Mouse (Mus musculus): ENCODE results near the gene Msrb2. TPM values are rescaled to one million over a fixed set of nuclear protein-coding genes. Genes with fewer than 3 reads are reported as not detected.

The Msrb2 gene
- polyA plus RNA-seq (2012; ENCODE audit: insufficient read depth, insufficient read length, missing spikeins) = 67.2 and 79.8 TPM in 2 replicates

GRCm38 (mm10) chr2:19371390-19372158 is at the start of gene Msrb2:
Msrb2 (plus strand) TSS chr2:19371440.
- Histone ChIP-seq H3K27ac (replicated peaks; ENCODE audit: low read depth, low read length) (peak within 1 kb of the TSS; percentile 89), H3K4me1 (ENCODE audit: control insufficient read depth, insufficient read depth, insufficient read length, low read length) (peaks cover 3% of the 10 kb centered on the region; the same call in 1 of the 2 replicates), H3K4me3 (ENCODE audit: insufficient read depth, low read depth, low read length) (peak within 1 kb of the TSS; percentile 99)

- no peaks in the 10 kb centered on the region for H3K4me1 ChIP-seq (ENCODE audit: control insufficient read depth, insufficient read depth, insufficient read length, low read length)
- H3K27ac ChIP-seq (replicated peaks; ENCODE audit: low read depth, low read length) = no peak overlapping the region
- no peak overlapping the region for H3K4me3 ChIP-seq (ENCODE audit: insufficient read depth, low read depth, low read length)
Observed at GRCm38 (mm10) chr2:19322448-19322847, 48.8 kb upstream of the Msrb2 start.

GRCm38 (mm10) chr2:19326376-19326775 is 44.9 kb upstream of the Msrb2 start:
- Histone ChIP-seq H3K27ac (replicated peaks; ENCODE audit: low read depth, low read length) (no peak overlapping the region), H3K4me1 (ENCODE audit: control insufficient read depth, insufficient read depth, insufficient read length, low read length) (no peaks in the 10 kb centered on the region), H3K4me3 (ENCODE audit: insufficient read depth, low read depth, low read length) (no peak overlapping the region)

GRCm38 (mm10) chr2:19327811-19328210 is 43.4 kb upstream of the Msrb2 start:
- no peaks in the 10 kb centered on the region for H3K4me1 ChIP-seq (ENCODE audit: control insufficient read depth, insufficient read depth, insufficient read length, low read length)
- no peak overlapping the region for H3K27ac ChIP-seq (replicated peaks; ENCODE audit: low read depth, low read length)
- H3K4me3 ChIP-seq (ENCODE audit: insufficient read depth, low read depth, low read length) = no peak overlapping the region

DNA sequence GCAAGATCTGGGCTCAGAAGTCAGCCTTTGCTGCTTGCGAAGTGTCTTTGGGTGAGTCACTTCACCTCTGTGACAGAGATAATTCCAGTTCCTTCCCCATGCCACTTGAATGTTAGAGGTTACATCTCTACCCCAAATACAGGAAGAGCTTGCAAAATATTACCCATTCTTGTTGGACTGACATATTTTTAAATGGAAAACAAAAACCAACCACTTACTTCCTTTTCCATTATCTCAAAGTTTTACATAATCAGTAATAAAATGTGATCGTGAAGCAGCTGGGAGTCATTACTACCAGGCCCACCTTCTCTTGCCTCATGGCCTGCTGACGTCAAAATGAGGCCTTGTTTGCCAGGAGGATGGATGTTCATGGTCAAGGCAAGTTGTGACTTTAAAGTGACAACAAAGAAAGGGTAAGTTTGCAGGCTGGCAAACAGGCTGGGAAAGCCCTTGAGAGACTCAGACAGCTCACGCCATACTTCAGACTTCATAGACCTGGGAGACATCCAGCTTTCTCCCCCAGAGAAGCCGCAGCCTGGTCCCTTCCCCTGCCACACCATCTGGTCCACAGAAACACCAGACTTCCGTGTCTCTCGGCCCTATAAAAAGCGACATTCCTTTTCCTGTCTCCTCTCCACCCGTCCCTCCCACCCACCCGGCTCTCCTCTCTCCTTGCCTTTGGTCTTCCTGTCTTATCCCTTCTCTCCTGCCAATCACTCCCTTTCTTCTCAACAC is 27.2 kb upstream of the Msrb2 start:
- Histone ChIP-seq H3K4me3 (ENCODE audit: insufficient read depth, low read depth, low read length) (no peak overlapping the region; the same call in 1 of the 2 replicates), H3K4me1 (ENCODE audit: control insufficient read depth, insufficient read depth, insufficient read length, low read length) (no peaks in the 10 kb centered on the region), H3K27ac (replicated peaks; ENCODE audit: low read depth, low read length) (no peak overlapping the region)

DNA sequence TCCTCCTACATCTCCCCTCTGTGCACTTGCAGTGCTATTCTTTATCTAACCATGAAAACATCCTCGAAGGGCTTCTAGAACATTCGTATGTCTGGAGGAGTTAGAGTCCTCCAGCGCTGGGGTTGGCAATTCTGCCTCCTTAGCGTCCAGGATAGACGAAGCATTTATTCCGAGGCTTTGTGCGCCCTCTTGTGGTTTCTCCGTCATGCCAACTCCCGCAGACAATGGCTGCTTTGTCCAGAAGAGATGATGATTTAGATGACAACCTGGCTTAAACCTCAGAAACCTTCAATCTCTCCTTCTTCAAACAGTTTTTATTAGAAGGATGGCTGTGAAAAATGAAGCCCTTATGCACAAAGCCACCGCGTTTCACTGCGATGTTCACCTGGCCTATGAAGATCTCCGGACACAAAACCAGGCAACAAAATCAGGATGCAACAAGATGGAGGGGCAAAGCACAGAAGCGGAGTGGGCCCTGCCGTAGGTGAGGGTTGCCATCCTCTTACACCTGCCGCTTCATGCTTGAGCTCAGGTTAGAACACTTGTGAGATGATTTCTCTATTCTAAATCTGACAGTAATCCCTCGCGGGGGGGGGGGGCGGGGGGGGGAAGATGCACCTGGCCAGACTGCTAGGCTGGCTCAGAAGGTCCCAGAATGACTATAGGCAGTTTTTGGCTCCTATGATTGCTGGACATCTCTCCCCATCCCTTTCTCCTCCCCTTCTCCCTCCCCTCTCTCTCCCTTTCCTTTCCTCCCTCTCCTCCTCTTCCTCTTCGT is 26.4 kb upstream of the Msrb2 start:
- Histone ChIP-seq H3K27ac (replicated peaks; ENCODE audit: low read depth, low read length) (no peak overlapping the region), H3K4me3 (ENCODE audit: insufficient read depth, low read depth, low read length) (no peak overlapping the region; the same call in 1 of the 2 replicates), H3K4me1 (ENCODE audit: control insufficient read depth, insufficient read depth, insufficient read length, low read length) (no peaks in the 10 kb centered on the region)

DNA sequence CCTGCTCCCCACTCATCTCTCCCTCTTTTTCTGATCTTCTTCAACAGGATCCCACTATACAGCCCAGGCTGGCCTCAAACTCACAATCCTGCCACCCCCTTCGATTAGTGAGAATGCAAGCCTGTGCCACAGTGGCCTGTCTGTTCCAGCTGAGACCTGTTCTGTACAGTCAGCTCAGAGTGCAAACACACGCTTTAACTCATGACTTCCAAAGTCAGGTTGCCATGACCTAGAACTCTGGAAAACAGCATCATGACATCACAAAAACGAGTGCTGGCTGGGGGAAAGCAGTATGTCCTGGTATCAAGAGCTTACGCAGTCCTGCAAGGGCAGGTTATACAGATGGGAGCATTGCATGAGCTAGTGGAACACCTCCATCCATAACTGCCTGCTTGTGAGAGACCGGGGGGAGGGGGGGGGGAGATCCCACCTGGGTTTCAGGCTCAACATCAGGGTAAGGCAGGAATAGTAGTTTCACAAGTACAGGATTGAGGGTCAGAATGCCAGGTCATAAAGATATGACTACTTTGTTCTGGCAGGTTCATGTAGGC is 25.8 kb upstream of the Msrb2 start:
- Histone ChIP-seq H3K27ac (replicated peaks; ENCODE audit: low read depth, low read length) (no peak overlapping the region), H3K4me1 (ENCODE audit: control insufficient read depth, insufficient read depth, insufficient read length, low read length) (no peaks in the 10 kb centered on the region), H3K4me3 (ENCODE audit: insufficient read depth, low read depth, low read length) (no peak overlapping the region)

- Histone ChIP-seq H3K4me1 (ENCODE audit: control insufficient read depth, insufficient read depth, insufficient read length, low read length) (no peaks in the 10 kb centered on the region), H3K27ac (replicated peaks; ENCODE audit: low read depth, low read length) (no peak overlapping the region), H3K4me3 (ENCODE audit: insufficient read depth, low read depth, low read length) (no peak overlapping the region)
Observed at GRCm38 (mm10) chr2:19348454-19348853, 22.8 kb upstream of the Msrb2 start.

GRCm38 (mm10) chr2:19350167-19350566 is 21.1 kb upstream of the Msrb2 start:
- no peak overlapping the region for H3K4me3 ChIP-seq (ENCODE audit: insufficient read depth, low read depth, low read length)
- H3K27ac ChIP-seq (replicated peaks; ENCODE audit: low read depth, low read length) = no peak overlapping the region
- H3K4me1 ChIP-seq (ENCODE audit: control insufficient read depth, insufficient read depth, insufficient read length, low read length) = no peaks in the 10 kb centered on the region

DNA sequence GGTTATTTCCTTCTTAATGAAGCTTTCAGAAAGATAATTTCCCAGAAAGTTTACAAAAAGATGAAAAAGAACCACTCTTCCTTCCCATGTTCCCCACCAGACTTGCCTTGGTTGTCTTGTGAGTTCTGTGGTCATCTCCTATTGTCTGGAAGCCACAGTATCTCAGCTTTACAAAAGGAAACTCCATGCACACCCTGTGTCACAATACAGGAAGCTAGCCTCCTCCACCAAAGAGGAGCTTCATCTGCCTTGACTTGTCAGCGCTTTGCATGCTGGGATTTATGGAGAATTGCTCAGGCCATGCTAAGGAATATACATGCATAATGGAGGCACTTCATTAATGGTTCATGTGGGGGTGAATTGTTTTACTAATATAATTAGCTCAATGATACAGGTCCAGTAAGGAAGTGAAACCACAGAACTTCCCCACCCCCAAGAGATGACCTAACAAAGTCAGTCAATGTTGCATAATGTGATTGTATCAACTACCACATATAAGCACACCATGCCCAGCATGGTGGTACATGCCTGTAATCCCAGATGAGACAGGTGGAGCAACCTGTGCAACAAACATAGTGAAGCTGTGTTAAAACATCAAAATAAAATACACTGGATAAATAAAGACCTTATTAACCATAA is 19.5 kb upstream of the Msrb2 start:
- H3K4me3 ChIP-seq (ENCODE audit: insufficient read depth, low read depth, low read length) = no peak overlapping the region
- H3K27ac ChIP-seq (replicated peaks; ENCODE audit: low read depth, low read length) = no peak overlapping the region
- H3K4me1 ChIP-seq (ENCODE audit: control insufficient read depth, insufficient read depth, insufficient read length, low read length) = no peaks in the 10 kb centered on the region

DNA sequence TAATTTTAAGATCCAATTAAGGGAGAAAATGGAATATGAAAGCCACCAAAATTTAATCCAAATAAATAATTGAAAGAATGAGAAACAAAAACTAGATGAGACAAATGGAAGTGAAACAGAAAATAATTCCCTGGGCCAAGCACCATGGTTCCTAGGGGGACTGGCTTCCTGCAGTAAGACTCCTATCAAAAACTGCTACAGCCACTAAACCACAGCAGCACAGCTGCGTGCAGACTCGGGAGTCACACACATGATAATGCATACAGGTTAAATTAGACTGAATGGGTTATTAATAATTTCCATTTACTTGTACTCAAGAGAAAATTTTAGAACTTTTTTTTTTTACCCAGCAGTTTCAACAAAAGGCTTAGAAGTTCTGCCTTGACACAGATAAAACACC is 18.1 kb upstream of the Msrb2 start:
- Histone ChIP-seq H3K4me1 (ENCODE audit: control insufficient read depth, insufficient read depth, insufficient read length, low read length) (no peaks in the 10 kb centered on the region), H3K27ac (replicated peaks; ENCODE audit: low read depth, low read length) (no peak overlapping the region), H3K4me3 (ENCODE audit: insufficient read depth, low read depth, low read length) (no peak overlapping the region)

GRCm38 (mm10) chr2:19362880-19363279 is 8.4 kb upstream of the Msrb2 start:
- Histone ChIP-seq H3K27ac (replicated peaks; ENCODE audit: low read depth, low read length) (no peak overlapping the region), H3K4me1 (ENCODE audit: control insufficient read depth, insufficient read depth, insufficient read length, low read length) (no peaks in the 10 kb centered on the region), H3K4me3 (ENCODE audit: insufficient read depth, low read depth, low read length) (no peak overlapping the region)

DNA sequence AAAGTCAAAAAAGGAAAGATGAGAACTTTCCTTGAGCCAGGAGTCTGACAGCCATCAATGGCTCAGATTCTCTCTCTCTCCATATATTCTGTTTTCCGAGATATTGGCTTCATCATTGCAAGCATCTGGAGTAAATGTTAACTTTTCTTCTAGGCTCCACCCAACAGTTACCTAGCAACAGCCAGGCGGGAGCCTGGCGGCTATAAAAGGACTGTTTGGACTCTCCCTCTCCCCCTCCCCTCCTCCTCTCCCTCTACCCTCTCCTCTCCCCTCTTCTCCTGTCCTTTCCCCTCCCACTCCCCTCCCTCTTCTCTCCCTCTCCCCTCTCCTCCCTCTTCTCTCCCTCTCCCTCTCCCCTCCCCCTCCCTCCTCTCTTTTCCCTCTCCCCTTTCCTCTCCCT is 4.8 kb upstream of the Msrb2 start:
- H3K4me1 ChIP-seq (ENCODE audit: control insufficient read depth, insufficient read depth, insufficient read length, low read length) = peaks cover 3% of the 10 kb centered on the region; the same call in 1 of the 2 replicates
- H3K4me3 ChIP-seq (ENCODE audit: insufficient read depth, low read depth, low read length) = no peak overlapping the region
- H3K27ac ChIP-seq (replicated peaks; ENCODE audit: low read depth, low read length) = no peak overlapping the region

- Histone ChIP-seq H3K27ac (replicated peaks; ENCODE audit: low read depth, low read length) (no peak overlapping the region), H3K4me1 (ENCODE audit: control insufficient read depth, insufficient read depth, insufficient read length, low read length) (peaks cover 3% of the 10 kb centered on the region; the same call in 1 of the 2 replicates), H3K4me3 (ENCODE audit: insufficient read depth, low read depth, low read length) (no peak overlapping the region)
Observed at GRCm38 (mm10) chr2:19367114-19367513, 4.1 kb upstream of the Msrb2 start.

Measured in brown adipose tissue, adult 24 weeks (tissue).